Mouse (Mus musculus) olfactory bulb, adult 2 months (tissue): ENCODE results near the gene B3galt1.

Source experiments
- CTCF ChIP-seq: fragments of 200-500 bp; IDR thresholded peaks from 2 replicates; pipeline ENCODE4 v1.5.1; 2012; ENCODE audit warnings: low read depth, mild to moderate bottlenecking, low read length, moderate library complexity; ENCODE audit not compliant: insufficient read depth
- POLR2A ChIP-seq: fragments of 200-500 bp; IDR thresholded peaks from 2 replicates; pipeline ENCODE4 v1.6.1; 2012; ENCODE audit warnings: mild to moderate bottlenecking, low read depth, low read length, moderate library complexity; ENCODE audit not compliant: insufficient read depth

- TF ChIP-seq CTCF (no peak), POLR2A (no peak)
These were observed 463.1 kb downstream of the B3galt1 start for GRCm38 (mm10) chr2:68028811-68029210.
